Mouse (Mus musculus) heart, adult 2 months (tissue): Measurements from ENCODE around the gene Rps6kc1.

ENCODE experiments used
- CTCF ChIP-seq: fragments of 200-600 bp; IDR thresholded peaks from 2 replicates; pipeline ENCODE4 v1.8.1; 2022; ENCODE audit warnings: antibody characterized with exemption, mild to moderate bottlenecking, moderate library complexity
- EP300 ChIP-seq: fragments of 200-500 bp; IDR thresholded peaks from 2 replicates; pipeline ENCODE4 v1.6.1; 2011; ENCODE audit warnings: low read depth, low read length, control low read depth; ENCODE audit not compliant: insufficient read depth
- POLR2A ChIP-seq: fragments of 200-500 bp; IDR thresholded peaks from 2 replicates; pipeline ENCODE4 v1.6.1; 2011; ENCODE audit warnings: mild to moderate bottlenecking, low read depth, low read length, control low read depth; ENCODE audit not compliant: insufficient read depth

DNA sequence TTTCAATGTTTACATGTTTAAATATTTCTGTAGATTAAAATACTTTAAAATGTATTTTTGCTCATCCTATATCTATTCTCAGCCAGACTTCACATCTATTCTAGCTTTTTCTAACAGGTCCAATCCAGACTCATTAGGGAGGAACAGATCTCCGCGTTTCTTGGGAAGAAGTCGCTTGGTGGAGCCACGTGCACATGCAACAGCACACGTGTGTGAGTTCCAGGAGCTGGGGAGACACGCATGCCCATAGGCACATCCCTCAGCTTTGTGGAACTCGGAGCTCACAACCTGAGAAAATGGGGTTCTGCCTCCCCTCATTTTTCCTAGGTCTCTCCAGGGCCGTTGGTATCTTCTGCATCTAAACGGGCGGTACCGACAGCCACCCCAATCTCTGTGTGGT lies 243.7 kb downstream of the Rps6kc1 start:
- TF ChIP-seq EP300 (no peak), CTCF (no peak), POLR2A (no peak)
